Mouse (Mus musculus): ENCODE results near the gene Nat9.

DNA sequence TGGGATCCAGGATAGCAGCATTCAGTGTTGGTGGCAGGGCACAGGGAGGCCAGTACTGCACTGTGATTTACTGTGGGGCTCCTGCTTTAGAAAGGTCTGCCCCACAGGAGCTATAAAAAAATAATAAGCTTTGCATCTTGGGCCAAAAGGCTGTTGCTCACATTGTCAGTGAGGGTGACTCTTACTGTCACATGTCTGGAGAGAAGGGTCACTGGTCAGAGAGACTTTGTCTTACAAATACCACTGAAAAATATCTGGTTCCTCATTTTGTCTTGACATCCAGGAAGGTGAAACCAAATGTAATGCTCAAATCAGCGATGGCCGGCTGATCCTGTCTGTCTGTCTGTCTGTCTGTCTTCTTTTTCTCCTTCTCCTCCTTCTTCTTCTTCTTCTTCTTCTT lies 45.7 kb downstream of the Nat9 start:
- TF ChIP-seq POLR2A (IDR thresholded peaks at IDR 0.05; ENCODE audit: low read depth, low read length) (no peak), CTCF (conservative IDR thresholded peaks at IDR 0.05; ENCODE audit: insufficient read depth, insufficient read length, low read depth, low read length) (no peak)

Data from kidney, adult 2 months (tissue).